Mouse (Mus musculus) frontal cortex, adult 2 months (tissue): ENCODE results near the gene Vps37c. TPM values are rescaled to one million over a fixed set of nuclear protein-coding genes. Genes with fewer than 3 reads are reported as not detected.
A peak's percentile ranks its signal among the peaks of the same experiment; 100 is the strongest.

Source experiments
- DNase-seq, 2 experiments: peaks; one replicate each; pipeline ENCODE4 v3.0.0; 2022; ENCODE audit warnings: low spot score in 1 of 2; ENCODE audit errors: extremely low spot score in 1 of 2
- polyA plus RNA-seq: library from polyadenylated mRNA; depleted of rRNA; stranded (reverse); fragments of >200 nt; gene quantifications from 2 replicates; pipeline ENCODE4 v1.2.3, GENCODE M21; 2012; rRNA removed

Vps37c gene
- polyA plus RNA-seq, 1 experiment = 22.6 TPM

GRCm38 (mm10) chr19:10763381-10764031 lies 75.0 kb downstream of the Vps37c start:
- peak; percentile 42 to 71 for DNase-seq

Other genes starting within 250 kb of the Vps37c start
- gene Lrrc10b, start 231.3 kb upstream of the Vps37c start, polyA plus RNA-seq = 4.7 and 7.8 TPM in 2 replicates
- gene Ppp1r32, start 205.8 kb upstream of the Vps37c start, polyA plus RNA-seq = 0.84 and 1.2 TPM in 2 replicates
- gene Cpsf7, start 163.5 kb upstream of the Vps37c start, polyA plus RNA-seq = 80.3 and 90.6 TPM in 2 replicates
- 57.7 and 61.9 TPM in 2 replicates for gene Sdhaf2, start 162.6 kb upstream of the Vps37c start, polyA plus RNA-seq
- 21.4 and 22.2 TPM in 2 replicates for gene Tmem216, start 132.5 kb upstream of the Vps37c start, polyA plus RNA-seq
- gene Cyb561a3, start 111.6 kb upstream of the Vps37c start, polyA plus RNA-seq = 13.9 and 14.1 TPM in 2 replicates
- 21.2 and 22.3 TPM in 2 replicates for gene Tmem138, start 111.4 kb upstream of the Vps37c start, polyA plus RNA-seq
- 126 and 138 TPM in 2 replicates for gene Ddb1, start 83.4 kb upstream of the Vps37c start, polyA plus RNA-seq
- gene Tkfc, start 83.1 kb upstream of the Vps37c start, polyA plus RNA-seq = 14.4 and 15.0 TPM in 2 replicates
- gene Vwce, start 54.5 kb upstream of the Vps37c start, polyA plus RNA-seq = 0.99 and 1.4 TPM in 2 replicates
- gene Pga5, start 10.7 kb upstream of the Vps37c start, polyA plus RNA-seq = 0.17 and 0.46 TPM in 2 replicates
- 0.14 and 0.17 TPM in 2 replicates for gene Cd5, start 50.3 kb downstream of the Vps37c start, polyA plus RNA-seq
- gene Cd6, start 141.3 kb downstream of the Vps37c start, polyA plus RNA-seq = 1.5 and 3.8 TPM in 2 replicates
- 1.7 and 2.2 TPM in 2 replicates for gene Slc15a3, start 151.0 kb downstream of the Vps37c start, polyA plus RNA-seq
- 132 and 133 TPM in 2 replicates for gene Tmem132a, start 181.2 kb downstream of the Vps37c start, polyA plus RNA-seq
- 49.2 and 50.2 TPM in 2 replicates for gene Tmem109, start 193.3 kb downstream of the Vps37c start, polyA plus RNA-seq
- gene Prpf19, start 206.5 kb downstream of the Vps37c start, polyA plus RNA-seq = 187 and 207 TPM in 2 replicates
- 0.06 TPM in 1 of 2 replicates, not detected in the other for gene Zp1, start 231.9 kb downstream of the Vps37c start, polyA plus RNA-seq
- gene Ptgdr2, start 248.4 kb downstream of the Vps37c start, polyA plus RNA-seq = 0.08 and 0.22 TPM in 2 replicates